Mouse (Mus musculus): Measurements from ENCODE around the gene 2010111I01Rik. TPM values are rescaled to one million over a fixed set of nuclear protein-coding genes. Genes with fewer than 3 reads are reported as not detected.

The 2010111I01Rik gene
- polyA plus RNA-seq, 1 experiment, result 47.5 TPM

DNA sequence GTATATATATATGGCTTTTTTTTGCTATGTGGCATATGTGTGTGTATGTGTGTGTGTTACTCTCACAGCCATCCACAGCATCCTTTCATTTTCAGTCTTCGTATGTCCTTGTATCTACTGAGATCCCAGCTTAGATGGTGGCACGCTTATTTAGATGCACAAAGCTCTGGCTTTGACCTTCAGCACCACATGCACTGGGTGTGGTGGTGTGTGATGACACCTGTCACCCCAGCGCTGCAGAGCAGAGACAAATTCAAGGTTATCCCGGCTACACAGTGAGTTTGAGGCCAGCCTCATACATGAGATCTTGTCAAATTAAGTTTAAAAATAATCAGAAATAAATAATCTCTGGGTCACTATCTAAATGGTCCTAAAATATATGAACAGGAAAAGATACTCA is 391.4 kb downstream of the 2010111I01Rik start:
- H3K27ac ChIP-seq (ENCODE audit: control insufficient read depth, insufficient read depth, low read depth, low read length, poor library complexity), result no peak overlapping the region
- H3K4me1 ChIP-seq (ENCODE audit: control insufficient read depth, insufficient read depth, low read length), result no peaks in the 10 kb centered on the region
- WGBS, result 90% methylated on average over 4 of the region's 4 CpGs
- no peak overlapping the region for H3K4me3 ChIP-seq (replicated peaks; ENCODE audit: control insufficient read depth, low read depth, low read length)
- TF ChIP-seq POLR2A (IDR thresholded peaks at IDR 0.05; ENCODE audit: borderline replicate concordance, control insufficient read depth, low read depth, low read length) (no peak), CTCF (IDR thresholded peaks at IDR 0.05; ENCODE audit: control insufficient read depth, insufficient read depth, low read length) (no peak)

GRCm38 (mm10) chr13:63356558-63356957 is 391.9 kb downstream of the 2010111I01Rik start:
- Histone ChIP-seq H3K4me3 (replicated peaks; ENCODE audit: control insufficient read depth, low read depth, low read length) (no peak overlapping the region), H3K4me1 (ENCODE audit: control insufficient read depth, insufficient read depth, low read length) (no peaks in the 10 kb centered on the region), H3K27ac (ENCODE audit: control insufficient read depth, insufficient read depth, low read depth, low read length, poor library complexity) (no peak overlapping the region)
- WGBS, result 32% methylated on average over 3 of the region's 3 CpGs
- TF ChIP-seq POLR2A (IDR thresholded peaks at IDR 0.05; ENCODE audit: borderline replicate concordance, control insufficient read depth, low read depth, low read length) (no peak), CTCF (IDR thresholded peaks at IDR 0.05; ENCODE audit: control insufficient read depth, insufficient read depth, low read length) (0 out of 2 replicates have a peak, but pooled peaks have one; percentile 16)

DNA sequence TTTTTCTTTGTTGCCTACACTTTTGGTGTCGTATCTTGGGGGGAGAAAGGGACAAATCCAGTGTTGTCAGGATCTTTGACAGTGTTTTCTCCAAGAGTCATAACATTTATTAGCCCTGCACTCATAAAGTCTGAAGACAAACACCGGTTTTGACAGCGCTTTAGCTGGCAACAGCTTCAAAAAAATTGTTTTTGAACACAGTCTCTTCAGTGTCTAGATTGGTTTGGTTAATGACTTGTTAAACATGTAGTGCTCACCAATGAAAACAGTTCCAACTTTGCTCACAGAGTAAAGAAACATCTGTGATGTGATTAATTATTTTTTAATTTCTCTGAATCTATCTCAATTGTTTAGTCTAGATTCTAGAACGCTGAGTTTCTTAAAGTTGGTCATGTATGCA is 394.7 kb downstream of the 2010111I01Rik start:
- Histone ChIP-seq H3K4me3 (replicated peaks; ENCODE audit: control insufficient read depth, low read depth, low read length) (no peak overlapping the region), H3K4me1 (ENCODE audit: control insufficient read depth, insufficient read depth, low read length) (no peaks in the 10 kb centered on the region), H3K27ac (ENCODE audit: control insufficient read depth, insufficient read depth, low read depth, low read length, poor library complexity) (no peak overlapping the region)
- 87% methylated on average over 4 of the region's 4 CpGs for WGBS
- TF ChIP-seq POLR2A (IDR thresholded peaks at IDR 0.05; ENCODE audit: borderline replicate concordance, control insufficient read depth, low read depth, low read length) (no peak), CTCF (IDR thresholded peaks at IDR 0.05; ENCODE audit: control insufficient read depth, insufficient read depth, low read length) (no peak)

DNA sequence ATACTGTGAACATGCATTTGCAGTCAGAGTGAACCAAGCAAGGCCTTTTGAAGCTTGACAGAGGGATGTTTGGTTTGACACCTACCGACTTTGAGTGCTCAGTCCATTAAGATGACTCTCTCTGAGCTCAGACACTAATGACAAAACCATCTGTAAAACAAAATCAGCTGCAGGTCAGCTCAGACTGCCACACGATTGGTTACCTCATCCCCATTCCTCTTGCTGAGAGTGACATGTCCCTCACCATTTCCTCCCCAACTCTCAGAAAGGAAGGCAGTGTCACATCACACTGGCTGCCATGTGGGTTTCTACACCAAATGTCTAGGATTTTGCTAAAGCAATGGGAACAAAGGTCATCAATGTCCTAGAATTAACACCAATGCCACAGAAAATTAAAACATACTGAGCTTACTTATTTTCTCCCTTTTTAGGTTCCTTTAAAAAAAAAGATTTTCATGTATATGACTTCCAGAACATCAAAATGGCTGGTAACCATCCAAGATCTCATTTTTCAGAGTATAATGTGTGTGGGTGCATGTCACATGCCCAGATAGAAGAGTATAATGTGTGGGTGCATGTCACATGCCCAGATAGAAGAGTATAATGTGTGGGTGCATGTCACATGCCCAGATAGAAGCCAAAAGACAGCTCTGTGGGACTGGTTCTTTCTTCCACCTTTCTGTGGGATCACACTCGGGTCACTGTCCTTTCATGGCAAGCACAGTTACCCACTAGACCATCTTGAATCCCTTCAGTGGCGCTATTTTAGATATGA is 395.6 kb downstream of the 2010111I01Rik start:
- Histone ChIP-seq H3K4me1 (ENCODE audit: control insufficient read depth, insufficient read depth, low read length) (no peaks in the 10 kb centered on the region), H3K4me3 (replicated peaks; ENCODE audit: control insufficient read depth, low read depth, low read length) (no peak overlapping the region), H3K27ac (ENCODE audit: control insufficient read depth, insufficient read depth, low read depth, low read length, poor library complexity) (no peak overlapping the region)
- TF ChIP-seq POLR2A (IDR thresholded peaks at IDR 0.05; ENCODE audit: borderline replicate concordance, control insufficient read depth, low read depth, low read length), result no peak
- WGBS, result 75% methylated on average over 4 of the region's 4 CpGs

DNA sequence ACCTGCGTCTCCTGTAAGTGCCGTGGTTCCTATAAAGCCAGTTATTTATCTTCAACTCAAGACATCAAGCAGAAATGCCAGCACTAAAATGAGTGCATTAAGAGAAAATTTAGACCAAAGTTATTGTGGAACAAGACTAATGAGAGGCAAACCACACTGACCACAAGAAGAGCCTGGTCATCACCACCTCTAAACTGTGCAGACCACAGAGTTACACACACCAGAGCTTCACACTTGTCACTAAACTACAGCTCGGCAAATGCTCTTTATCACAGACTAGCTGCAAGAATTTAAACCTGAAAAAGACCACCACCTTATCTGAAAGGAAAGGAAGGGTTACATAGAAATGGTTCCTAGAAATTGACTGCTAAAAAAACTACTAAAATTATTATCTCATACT is 397.1 kb downstream of the 2010111I01Rik start:
- Histone ChIP-seq H3K4me1 (ENCODE audit: control insufficient read depth, insufficient read depth, low read length) (no peaks in the 10 kb centered on the region), H3K4me3 (replicated peaks; ENCODE audit: control insufficient read depth, low read depth, low read length) (no peak overlapping the region), H3K27ac (ENCODE audit: control insufficient read depth, insufficient read depth, low read depth, low read length, poor library complexity) (no peak overlapping the region)
- WGBS, result 48% methylated on average over 3 of the region's 3 CpGs
- TF ChIP-seq CTCF (IDR thresholded peaks at IDR 0.05; ENCODE audit: control insufficient read depth, insufficient read depth, low read length) (no peak), POLR2A (IDR thresholded peaks at IDR 0.05; ENCODE audit: borderline replicate concordance, control insufficient read depth, low read depth, low read length) (no peak)

DNA sequence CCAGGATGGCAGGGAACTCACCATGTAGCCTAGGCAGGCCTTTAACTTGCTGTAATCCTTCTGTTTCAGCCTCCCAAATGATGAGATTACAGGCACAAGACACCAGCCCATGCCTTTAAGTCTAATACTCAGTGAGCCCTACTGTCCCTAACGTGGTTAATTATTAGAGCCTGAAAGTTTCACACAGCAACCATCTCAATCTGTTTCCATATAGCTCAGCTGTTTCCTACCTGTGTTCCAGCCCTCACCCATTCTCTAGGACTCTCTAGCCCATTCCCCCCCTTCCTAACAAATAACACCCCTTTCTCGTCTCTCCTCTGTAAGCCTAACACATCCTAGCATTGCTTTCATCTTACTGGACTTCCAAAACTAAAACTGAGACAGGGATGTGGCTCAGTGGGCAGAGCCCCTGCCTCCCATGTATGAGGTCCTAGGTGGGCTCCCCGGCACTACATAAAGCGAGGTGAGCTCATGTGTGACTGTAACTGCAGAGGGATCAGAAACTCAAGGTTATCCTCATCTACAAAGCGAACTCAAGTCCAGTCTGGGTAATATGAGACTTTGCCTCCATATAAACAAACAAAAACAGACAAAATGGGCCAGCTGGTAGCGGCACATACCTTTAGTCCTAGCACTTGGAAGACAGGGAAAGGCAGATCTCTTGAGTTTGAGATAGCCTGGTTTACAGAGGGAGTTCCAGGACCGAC is 408.9 kb downstream of the 2010111I01Rik start:
- no peak overlapping the region for H3K4me3 ChIP-seq (replicated peaks; ENCODE audit: control insufficient read depth, low read depth, low read length)
- no peaks in the 10 kb centered on the region for H3K4me1 ChIP-seq (ENCODE audit: control insufficient read depth, insufficient read depth, low read length)
- TF ChIP-seq CTCF (IDR thresholded peaks at IDR 0.05; ENCODE audit: control insufficient read depth, insufficient read depth, low read length) (no peak), POLR2A (IDR thresholded peaks at IDR 0.05; ENCODE audit: borderline replicate concordance, control insufficient read depth, low read depth, low read length) (no peak)
- no peak overlapping the region for H3K27ac ChIP-seq (ENCODE audit: control insufficient read depth, insufficient read depth, low read depth, low read length, poor library complexity)
- WGBS, result 87% methylated on average over 7 of the region's 7 CpGs

Other genes starting within 250 kb of the 2010111I01Rik start
- gene Platr25, start 204.2 kb upstream of the 2010111I01Rik start, polyA plus RNA-seq (2011; ENCODE audit: insufficient read depth, insufficient read length, low replicate concordance, missing spikeins), result 2.5 and 9.4 TPM in 2 replicates
- 1.6 and 2.4 TPM in 2 replicates for gene Gm5141, start 179.1 kb upstream of the 2010111I01Rik start, polyA plus RNA-seq (2011; ENCODE audit: insufficient read depth, insufficient read length, low replicate concordance, missing spikeins)
- gene Fbp2, start 106.5 kb upstream of the 2010111I01Rik start, polyA plus RNA-seq (2011; ENCODE audit: insufficient read depth, insufficient read length, low replicate concordance, missing spikeins), result not detected in 2 replicates
- gene Fbp1, start 76.6 kb upstream of the 2010111I01Rik start, polyA plus RNA-seq (2011; ENCODE audit: insufficient read depth, insufficient read length, low replicate concordance, missing spikeins), result 1.7 and 9.4 TPM in 2 replicates